Mouse (Mus musculus) neural tube, embryonic 13.5 days (tissue): ENCODE measurements at regions not wholly inside any gene's neighbourhood (a gene's known extent, or its start where the extent isn't known, plus 50 kb on each side); places are given as distances from the start of the nearest gene placed in this dataset.

ENCODE experiments used
- ATAC-seq: fragments of 200-750 bp; cut with Nextera tagmentation; 2 replicates; pipeline ENCODE4 v1.8.0; 2017; ENCODE audit warnings: low read depth, mild to moderate bottlenecking, moderate TSS enrichment, moderate library complexity
- H3K27ac ChIP-seq: fragments of 300-500 bp; sonication (generic); replicated peaks from 2 replicates; pipeline ENCODE4 v1.5.1; 2015; ENCODE audit warnings: moderate library complexity, mild to moderate bottlenecking, inconsistent platforms
- H3K27me3 ChIP-seq: fragments of 300-500 bp; sonication (generic); 2 replicates; pipeline ENCODE4 v1.6.1; 2015; ENCODE audit warnings: mild to moderate bottlenecking, inconsistent platforms
- H3K36me3 ChIP-seq: fragments of 300-500 bp; sonication (generic); 2 replicates; pipeline ENCODE4 v1.6.1; 2015; ENCODE audit warnings: mild to moderate bottlenecking, inconsistent platforms
- H3K4me1 ChIP-seq: fragments of 300-500 bp; sonication (generic); replicated peaks from 2 replicates; pipeline ENCODE4 v1.6.1; 2015; ENCODE audit warnings: inconsistent platforms
- H3K4me2 ChIP-seq: fragments of 300-500 bp; sonication (generic); 2 replicates; pipeline ENCODE4 v1.6.1; 2015; ENCODE audit warnings: inconsistent platforms, mild to moderate bottlenecking, moderate library complexity
- H3K4me3 ChIP-seq: fragments of 300-500 bp; sonication (generic); 2 replicates; pipeline ENCODE4 v1.5.1; 2015; ENCODE audit warnings: mild to moderate bottlenecking, inconsistent platforms
- H3K9ac ChIP-seq: fragments of 300-500 bp; sonication (generic); 2 replicates; pipeline ENCODE4 v1.6.1; 2015; ENCODE audit warnings: moderate library complexity, mild to moderate bottlenecking, inconsistent platforms
- H3K9me3 ChIP-seq: fragments of 300-500 bp; sonication (generic); 2 replicates; pipeline ENCODE4 v1.6.1; 2016; ENCODE audit warnings: inconsistent platforms
- WGBS: fragments of 180-500 bp; shearing (Covaris S2); methylation state at CpG from one replicate; pipeline ENCODE4 v1.1.7; 2015; 5-methylcytosine and 5-hydroxymethylcytosine counted together

- H3K27ac ChIP-seq, result no peak overlapping the region
- no peaks in the 10 kb centered on the region for H3K4me1 ChIP-seq
- H3K4me3 ChIP-seq, result no peak overlapping the region
- WGBS, result 82% methylated on average over 3 of the region's 3 CpGs
- no peaks in the 10 kb centered on the region for H3K27me3 ChIP-seq
- H3K4me2 ChIP-seq, result no peak overlapping the region
- H3K9me3 ChIP-seq, result no peaks in the 10 kb centered on the region
- no peak for ATAC-seq
- H3K9ac ChIP-seq, result no peak overlapping the region
- H3K36me3 ChIP-seq, result no peaks in the 10 kb centered on the region
Observed at GRCm38 (mm10) chr12:118439626-118440025, 138.4 kb upstream of the Sp4 start.

- H3K9ac ChIP-seq, result no peak overlapping the region
- H3K4me1 ChIP-seq, result no peaks in the 10 kb centered on the region
- H3K4me3 ChIP-seq, result no peak overlapping the region
- H3K27me3 ChIP-seq, result no peaks in the 10 kb centered on the region
- ATAC-seq, result no peak
- no peak overlapping the region for H3K27ac ChIP-seq
- 89% methylated on average over 5 of the region's 5 CpGs for WGBS
- no peak overlapping the region for H3K4me2 ChIP-seq
- H3K9me3 ChIP-seq, result no peaks in the 10 kb centered on the region
- no peaks in the 10 kb centered on the region for H3K36me3 ChIP-seq
Observed at GRCm38 (mm10) chr12:118438882-118439281, 137.6 kb upstream of the Sp4 start.

GRCm38 (mm10) chr12:118432703-118433102, 131.5 kb upstream of the Sp4 start:
- no peak for ATAC-seq
- no peak overlapping the region for H3K9ac ChIP-seq
- H3K27ac ChIP-seq, result no peak overlapping the region
- H3K9me3 ChIP-seq, result no peaks in the 10 kb centered on the region
- no peaks in the 10 kb centered on the region for H3K36me3 ChIP-seq
- no peaks in the 10 kb centered on the region for H3K4me1 ChIP-seq
- 70% methylated on average over 4 of the region's 4 CpGs for WGBS
- no peak overlapping the region for H3K4me2 ChIP-seq
- H3K4me3 ChIP-seq, result no peak overlapping the region
- no peaks in the 10 kb centered on the region for H3K27me3 ChIP-seq

GRCm38 (mm10) chr12:118428384-118428783, 127.1 kb upstream of the Sp4 start:
- H3K9me3 ChIP-seq, result no peaks in the 10 kb centered on the region
- ATAC-seq, result no peak
- WGBS, result 83% methylated on average over 5 of the region's 5 CpGs
- H3K27ac ChIP-seq, result no peak overlapping the region
- no peak overlapping the region for H3K9ac ChIP-seq
- H3K4me1 ChIP-seq, result no peaks in the 10 kb centered on the region
- H3K27me3 ChIP-seq, result no peaks in the 10 kb centered on the region
- no peak overlapping the region for H3K4me2 ChIP-seq
- no peak overlapping the region for H3K4me3 ChIP-seq
- no peaks in the 10 kb centered on the region for H3K36me3 ChIP-seq

DNA sequence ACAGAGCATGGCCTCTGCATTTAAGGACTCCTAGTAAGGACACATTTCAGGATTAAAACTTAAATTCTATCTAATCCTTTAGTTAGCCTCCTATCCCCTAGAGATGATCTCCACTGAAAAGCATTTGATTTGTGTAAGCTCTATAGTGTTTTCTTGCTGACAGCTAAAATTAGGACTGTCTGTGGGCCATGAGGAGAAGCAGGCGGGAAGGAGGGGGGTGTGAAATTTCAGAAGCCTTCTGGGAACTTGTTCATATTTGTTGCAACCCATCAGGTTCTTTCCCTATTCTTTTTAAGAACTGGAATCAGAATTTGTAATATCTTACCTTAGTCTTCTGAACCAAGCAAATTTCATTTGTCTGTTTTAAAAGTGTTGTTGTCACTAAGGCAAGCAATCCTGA, 114.7 kb upstream of the Sp4 start:
- 78% methylated on average over 1 of the region's 1 CpGs for WGBS
- Histone ChIP-seq H3K4me2 (no peak overlapping the region), H3K36me3 (no peaks in the 10 kb centered on the region), H3K4me1 (no peaks in the 10 kb centered on the region), H3K27me3 (no peaks in the 10 kb centered on the region), H3K4me3 (no peak overlapping the region), H3K9ac (no peak overlapping the region), H3K9me3 (no peaks in the 10 kb centered on the region), H3K27ac (no peak overlapping the region)
- ATAC-seq, result no peak

GRCm38 (mm10) chr12:118411767-118412430, 110.7 kb upstream of the Sp4 start:
- no peak for ATAC-seq
- Histone ChIP-seq H3K4me3 (no peak overlapping the region), H3K4me2 (no peak overlapping the region), H3K27me3 (no peaks in the 10 kb centered on the region), H3K36me3 (no peaks in the 10 kb centered on the region), H3K27ac (no peak overlapping the region), H3K4me1 (no peaks in the 10 kb centered on the region), H3K9me3 (no peaks in the 10 kb centered on the region), H3K9ac (no peak overlapping the region)
- 76% methylated on average over 7 of the region's 7 CpGs for WGBS

DNA sequence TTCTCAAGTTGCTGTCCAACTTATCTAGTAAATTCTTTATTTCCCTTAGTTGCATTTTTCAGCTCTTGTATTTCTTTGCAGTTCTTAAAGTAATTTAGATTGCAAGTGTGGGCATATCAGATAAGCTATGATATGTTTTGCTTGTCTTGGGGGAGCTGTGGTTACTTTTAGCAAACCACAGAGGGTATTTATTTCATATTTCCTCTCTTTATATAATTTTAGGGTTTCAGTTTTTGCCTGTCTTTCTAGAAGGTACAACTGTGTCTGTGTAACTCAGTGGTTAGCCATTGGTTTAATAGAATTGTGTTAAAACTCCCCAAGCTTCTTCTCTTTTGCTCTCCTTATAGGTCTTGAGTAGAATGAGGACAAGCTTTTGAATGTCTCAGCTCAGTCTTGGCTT, 109.7 kb upstream of the Sp4 start:
- Histone ChIP-seq H3K9me3 (no peaks in the 10 kb centered on the region), H3K36me3 (no peaks in the 10 kb centered on the region), H3K27me3 (no peaks in the 10 kb centered on the region), H3K4me1 (no peaks in the 10 kb centered on the region), H3K4me2 (no peak overlapping the region), H3K4me3 (no peak overlapping the region), H3K9ac (no peak overlapping the region), H3K27ac (no peak overlapping the region)
- ATAC-seq, result no peak

DNA sequence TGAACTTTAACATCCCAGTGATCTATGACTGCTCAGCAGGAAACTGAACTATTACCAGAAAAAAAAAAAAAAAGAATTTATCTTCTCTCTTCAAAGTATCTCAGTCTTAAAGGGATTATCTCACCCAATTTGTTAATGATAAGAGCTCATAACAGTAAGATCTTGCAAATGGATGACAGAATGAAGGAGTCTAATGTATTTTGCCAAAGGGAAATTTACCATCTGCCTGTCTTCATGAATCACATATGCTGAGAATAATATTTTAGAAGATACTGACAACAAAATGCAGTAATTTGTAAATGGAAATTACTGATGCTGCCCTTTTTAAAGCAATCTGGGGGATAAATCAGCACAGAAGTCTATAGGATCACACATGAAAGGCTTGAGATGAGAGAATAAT, 103.9 kb upstream of the Sp4 start:
- no peak for ATAC-seq

GRCm38 (mm10) chr12:118404171-118404570, 102.9 kb upstream of the Sp4 start:
- 51% methylated on average over 5 of the region's 5 CpGs for WGBS
- peaks cover 8% of the 10 kb centered on the region for H3K4me1 ChIP-seq
- H3K27ac ChIP-seq, result no peak overlapping the region

More for the DNA sequence above, 103.9 kb upstream of the Sp4 start:
- Histone ChIP-seq H3K4me2 (no peak overlapping the region), H3K9ac (no peak overlapping the region), H3K9me3 (no peaks in the 10 kb centered on the region), H3K36me3 (no peaks in the 10 kb centered on the region), H3K27ac (no peak overlapping the region), H3K27me3 (no peaks in the 10 kb centered on the region), H3K4me3 (no peak overlapping the region), H3K4me1 (peaks cover 8% of the 10 kb centered on the region)

DNA sequence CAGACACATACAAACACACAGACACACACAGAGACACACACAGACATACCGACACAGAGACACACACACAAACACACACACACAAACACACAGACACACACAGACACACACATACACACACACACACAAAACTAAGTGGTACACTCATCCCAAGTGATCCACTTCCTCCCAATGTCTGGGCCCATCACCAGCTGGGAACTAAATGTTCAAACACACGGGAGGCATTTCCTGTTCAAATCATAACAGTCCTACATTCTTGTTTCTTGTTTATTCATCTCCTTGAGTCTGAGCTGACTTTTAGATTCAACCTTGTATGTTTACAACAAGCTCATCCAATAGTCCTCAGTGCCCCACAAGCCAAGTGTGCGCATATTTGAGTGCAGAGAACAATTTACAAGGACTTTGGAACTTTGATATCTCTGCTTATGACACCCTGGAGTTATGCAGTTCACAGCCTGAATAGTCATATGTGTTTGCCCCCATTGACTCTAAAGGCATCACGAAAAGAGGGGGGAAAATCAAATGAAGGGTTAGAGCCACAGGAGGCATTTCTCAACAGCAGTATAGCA, 102.4 kb upstream of the Sp4 start:
- Histone ChIP-seq H3K4me1 (peaks cover 8% of the 10 kb centered on the region), H3K27ac (no peak overlapping the region), H3K4me3 (no peak overlapping the region), H3K36me3 (no peaks in the 10 kb centered on the region), H3K9me3 (no peaks in the 10 kb centered on the region), H3K4me2 (no peak overlapping the region), H3K27me3 (no peaks in the 10 kb centered on the region), H3K9ac (no peak overlapping the region)
- 66% methylated on average over 4 of the region's 4 CpGs for WGBS
- ATAC-seq, result no peak

More at GRCm38 (mm10) chr12:118404171-118404570, 102.9 kb upstream of the Sp4 start:
- 0 out of 2 replicates have a peak, but pooled peaks have one; percentile 23 for ATAC-seq
- H3K9me3 ChIP-seq, result no peaks in the 10 kb centered on the region
- H3K4me2 ChIP-seq, result no peak overlapping the region
- H3K27me3 ChIP-seq, result no peaks in the 10 kb centered on the region
- no peak overlapping the region for H3K4me3 ChIP-seq
- no peaks in the 10 kb centered on the region for H3K36me3 ChIP-seq
- H3K9ac ChIP-seq, result no peak overlapping the region

DNA sequence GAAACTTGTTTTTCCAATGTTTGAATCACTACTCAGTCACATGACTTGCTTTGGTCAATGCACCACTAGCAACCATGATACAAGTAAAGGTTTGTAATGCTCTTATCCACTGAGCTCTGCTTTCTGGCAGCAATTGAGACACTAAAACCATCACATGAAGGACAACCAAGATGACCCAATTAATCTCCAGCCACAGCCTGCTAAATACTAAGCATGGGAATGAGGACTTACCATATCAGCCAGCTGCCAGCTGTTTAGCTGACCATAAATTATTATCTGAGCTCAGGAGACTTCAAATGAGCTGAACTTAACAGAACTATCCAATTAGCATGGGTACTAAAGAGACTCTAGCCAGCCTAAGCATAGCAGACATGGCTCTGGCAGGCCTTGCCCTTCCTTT, 100.1 kb upstream of the Sp4 start:
- Histone ChIP-seq H3K27me3 (no peaks in the 10 kb centered on the region), H3K36me3 (no peaks in the 10 kb centered on the region), H3K4me1 (peaks cover 8% of the 10 kb centered on the region), H3K4me2 (no peak overlapping the region), H3K9me3 (no peaks in the 10 kb centered on the region), H3K4me3 (no peak overlapping the region), H3K27ac (no peak overlapping the region), H3K9ac (no peak overlapping the region)
- no peak for ATAC-seq

DNA sequence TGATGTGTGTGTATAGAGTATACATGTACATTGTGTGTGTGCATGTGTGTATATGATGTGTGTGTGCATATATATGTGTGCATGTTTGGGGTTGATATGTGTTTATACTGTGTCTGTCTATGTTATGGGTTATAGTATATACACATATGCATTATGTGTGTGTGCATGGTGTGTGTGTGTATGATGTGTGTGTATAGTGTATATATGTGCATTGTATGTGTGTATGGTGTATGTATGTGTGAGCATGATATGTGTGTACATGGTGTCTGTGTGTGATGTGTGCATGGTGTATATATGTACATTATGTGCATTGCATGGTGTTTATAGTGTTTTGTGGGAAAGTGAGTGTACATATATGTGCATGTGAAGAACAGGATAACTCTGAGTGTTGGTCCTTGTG, 90.4 kb upstream of the Sp4 start:
- Histone ChIP-seq H3K36me3 (no peaks in the 10 kb centered on the region), H3K27ac (no peak overlapping the region), H3K27me3 (no peaks in the 10 kb centered on the region), H3K9me3 (no peaks in the 10 kb centered on the region), H3K4me2 (no peak overlapping the region), H3K9ac (no peak overlapping the region), H3K4me3 (no peak overlapping the region), H3K4me1 (no peaks in the 10 kb centered on the region)
- no peak for ATAC-seq

GRCm38 (mm10) chr12:118381013-118381412, 79.8 kb upstream of the Sp4 start:
- no peaks in the 10 kb centered on the region for H3K27me3 ChIP-seq
- WGBS, result 95% methylated on average over 3 of the region's 3 CpGs
- H3K27ac ChIP-seq, result no peak overlapping the region
- H3K4me2 ChIP-seq, result no peak overlapping the region
- ATAC-seq, result no peak
- no peaks in the 10 kb centered on the region for H3K4me1 ChIP-seq
- H3K4me3 ChIP-seq, result no peak overlapping the region
- no peak overlapping the region for H3K9ac ChIP-seq
- no peaks in the 10 kb centered on the region for H3K9me3 ChIP-seq
- H3K36me3 ChIP-seq, result no peaks in the 10 kb centered on the region
